In the genomic region with DNA sequence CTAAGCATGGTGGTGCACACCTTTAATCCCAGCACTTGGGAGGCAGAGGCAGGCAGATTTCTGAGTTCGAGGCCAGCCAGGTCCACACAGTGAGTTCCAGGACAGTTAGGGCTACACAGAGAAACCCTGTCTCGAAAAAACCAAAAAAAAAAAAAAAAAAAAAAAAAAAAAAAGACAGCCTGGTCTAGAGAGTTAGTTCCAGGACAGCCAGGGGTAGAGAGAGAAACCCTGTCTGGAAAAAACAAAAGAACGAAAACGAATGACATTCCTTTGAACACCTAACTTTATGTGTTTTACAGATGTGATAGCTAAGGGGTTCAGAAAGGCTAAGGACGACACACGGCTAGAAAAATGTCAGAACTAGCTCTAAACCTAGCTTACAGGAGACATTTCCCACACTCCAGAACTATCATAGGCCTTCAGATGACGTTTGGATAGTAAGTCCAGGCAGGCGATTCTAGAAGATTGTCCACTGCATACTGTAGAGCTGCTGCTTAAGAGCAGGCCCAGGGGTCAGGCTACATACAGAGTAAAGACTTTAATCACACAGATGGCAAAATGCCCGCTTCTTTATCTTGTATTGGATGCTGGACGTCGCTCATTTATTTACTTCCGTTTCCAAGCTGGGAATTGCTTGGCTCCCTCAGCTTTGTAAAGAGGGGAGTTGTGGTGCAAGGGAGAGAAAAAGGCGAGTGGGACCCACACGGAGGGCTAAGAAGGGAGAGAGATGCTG, we compare ENCODE assay signal across 8 mouse cellular contexts. TPM values are rescaled to one million over a fixed set of nuclear protein-coding genes. Genes with fewer than 3 reads are reported as not detected.
DNase-seq lines count a peak whose midpoint lies in the region; ATAC-seq lines count a peak whose summit lies in the region.

No protein-coding gene starts in this region.

- peak overlapping the region; percentile 86 for H3K9ac ChIP-seq in kidney, embryonic 16.5 days (replicated peaks; ENCODE audit: low read length)
- H3K9ac ChIP-seq in hindbrain, embryonic 16.5 days (ENCODE audit: low read depth, low read length), result peak overlapping the region; percentile 93
- H3K9ac ChIP-seq in midbrain, embryonic 15.5 days, result peak overlapping the region; percentile 82

- intact Hi-C loops in left cerebral cortex, postnatal 25 days (cut with DNase I), result no loop called here

- ATAC-seq in kidney, embryonic 16.5 days (ENCODE audit: low FRiP score, low TSS enrichment), result no peak
- ATAC-seq in hindbrain, embryonic 16.5 days, result no peak
- ATAC-seq in midbrain, embryonic 15.5 days (replicated peaks), result peak; percentile 15; the same call in 1 of the 2 replicates

- no peak for DNase-seq in kidney, postnatal 4 days
- DNase-seq in brain, adult 2 months (ENCODE audit: low read depth, low spot score), result peak; percentile 42
- no peak for DNase-seq in urinary bladder, postnatal 4 days (ENCODE audit: low spot score in 2 of 2)
- no peak for DNase-seq in gastrocnemius, adult 18-20 months (ENCODE audit: low spot score)
- no peak for DNase-seq in left cerebral cortex, postnatal 25 days (ENCODE audit: low spot score in 2 of 2)

- WGBS in kidney, embryonic 16.5 days, result 29% methylated on average over 14 of the region's 14 CpGs
- 28% methylated on average over 14 of the region's 14 CpGs for WGBS in hindbrain, embryonic 16.5 days
- WGBS in midbrain, embryonic 15.5 days, result 27% methylated on average over 14 of the region's 14 CpGs

- H3K36me3 ChIP-seq in kidney, embryonic 16.5 days (ENCODE audit: insufficient read depth, low read length), result no peaks in the 10 kb centered on the region
- H3K36me3 ChIP-seq in hindbrain, embryonic 16.5 days (ENCODE audit: control insufficient read depth, insufficient read depth, low read length), result no peaks in the 10 kb centered on the region
- H3K36me3 ChIP-seq in midbrain, embryonic 15.5 days (replicated peaks), result no peaks in the 10 kb centered on the region

- 0 out of 2 replicates have a peak, but pooled peaks cover 2% of the 10 kb centered on the region for H3K27me3 ChIP-seq in kidney, embryonic 16.5 days (ENCODE audit: insufficient read depth, low read length)
- 0 out of 2 replicates have a peak, but pooled peaks cover 2% of the 10 kb centered on the region for H3K27me3 ChIP-seq in hindbrain, embryonic 16.5 days (replicated peaks; ENCODE audit: control insufficient read depth, insufficient read depth, low read length)
- 0 out of 2 replicates have a peak, but pooled peaks cover 5% of the 10 kb centered on the region for H3K27me3 ChIP-seq in midbrain, embryonic 15.5 days (replicated peaks)

- H3K4me3 ChIP-seq in kidney, embryonic 16.5 days (ENCODE audit: low read length), result peak overlapping the region; percentile 72
- peak overlapping the region; percentile 74 for H3K4me3 ChIP-seq in hindbrain, embryonic 16.5 days (ENCODE audit: low read length)
- peak overlapping the region; percentile 67 for H3K4me3 ChIP-seq in midbrain, embryonic 15.5 days

- H3K4me2 ChIP-seq in kidney, embryonic 16.5 days (replicated peaks; ENCODE audit: low read depth, low read length), result peak overlapping the region; percentile 96
- H3K4me2 ChIP-seq in hindbrain, embryonic 16.5 days (ENCODE audit: low read length), result peak overlapping the region; percentile 61
- H3K4me2 ChIP-seq in midbrain, embryonic 15.5 days, result peak overlapping the region; percentile 65

- no peaks in the 10 kb centered on the region for H3K9me3 ChIP-seq in kidney, embryonic 16.5 days (ENCODE audit: low read length)
- no peaks in the 10 kb centered on the region for H3K9me3 ChIP-seq in hindbrain, embryonic 16.5 days (ENCODE audit: control insufficient read depth, low read length)
- H3K9me3 ChIP-seq in midbrain, embryonic 15.5 days, result no peaks in the 10 kb centered on the region

- peaks cover 17% of the 10 kb centered on the region for H3K4me1 ChIP-seq in kidney, embryonic 16.5 days (ENCODE audit: insufficient read depth, low read length)
- peaks cover 10% of the 10 kb centered on the region for H3K4me1 ChIP-seq in hindbrain, embryonic 16.5 days (ENCODE audit: control insufficient read depth, insufficient read depth, low read depth, low read length)
- H3K4me1 ChIP-seq in midbrain, embryonic 15.5 days, result peaks cover 20% of the 10 kb centered on the region

- peak overlapping the region; percentile 77 for H3K27ac ChIP-seq in kidney, embryonic 16.5 days (ENCODE audit: low read length)
- H3K27ac ChIP-seq in hindbrain, embryonic 16.5 days (ENCODE audit: low read depth, low read length), result peak overlapping the region; percentile 94
- H3K27ac ChIP-seq in midbrain, embryonic 15.5 days, result peak overlapping the region; percentile 91

RNA-seq across cellular contexts. Expression of a gene that starts 2.0 kb away (rescaled TPM):
- polyA plus RNA-seq in kidney, embryonic 16.5 days (2015; fragmentation: Nextera tagmentation; extraction: Ambion mirVana), result 2.5 and 2.6 TPM in 2 replicates
- polyA plus RNA-seq in hindbrain, embryonic 16.5 days (2015; fragmentation: Nextera tagmentation; extraction: Ambion mirVana), result 2.4 TPM in 2 replicates
- 2.0 and 2.8 TPM in 2 replicates for polyA plus RNA-seq in midbrain, embryonic 15.5 days (2015; fragmentation: Nextera tagmentation; extraction: Ambion mirVana)
- total RNA-seq in gastrocnemius, adult 18-20 months (2021), result under 1 TPM; 0.27 to 0.43 TPM
- 1 to 10 TPM in 1 of 2 experiments, under 1 TPM in 1; 0.94 to 1.2 TPM for total RNA-seq in left cerebral cortex, postnatal 25 days (2021)

RNA-seq across cellular contexts. Expression of a gene that starts 7.2 kb away (rescaled TPM):
- polyA plus RNA-seq in kidney, embryonic 16.5 days (2015; fragmentation: Nextera tagmentation; extraction: Ambion mirVana), result 14.7 and 16.9 TPM in 2 replicates
- polyA plus RNA-seq in hindbrain, embryonic 16.5 days (2015; fragmentation: Nextera tagmentation; extraction: Ambion mirVana), result 13.0 and 13.4 TPM in 2 replicates
- polyA plus RNA-seq in midbrain, embryonic 15.5 days (2015; fragmentation: Nextera tagmentation; extraction: Ambion mirVana), result 11.1 and 11.7 TPM in 2 replicates
- total RNA-seq in gastrocnemius, adult 18-20 months (2021), result 1 to 10 TPM; 1.6 to 1.9 TPM
- 10 to 100 TPM; 24.1 to 28.1 TPM for total RNA-seq in left cerebral cortex, postnatal 25 days (2021)

RNA-seq across cellular contexts. Expression of a gene that starts 9.6 kb away (rescaled TPM):
- polyA plus RNA-seq in kidney, embryonic 16.5 days (2015; fragmentation: Nextera tagmentation; extraction: Ambion mirVana), result 188 and 198 TPM in 2 replicates
- 343 and 362 TPM in 2 replicates for polyA plus RNA-seq in hindbrain, embryonic 16.5 days (2015; fragmentation: Nextera tagmentation; extraction: Ambion mirVana)
- 340 and 347 TPM in 2 replicates for polyA plus RNA-seq in midbrain, embryonic 15.5 days (2015; fragmentation: Nextera tagmentation; extraction: Ambion mirVana)
- 10 to 100 TPM; 59.8 to 65.7 TPM for total RNA-seq in gastrocnemius, adult 18-20 months (2021)
- total RNA-seq in left cerebral cortex, postnatal 25 days (2021), result 100 to 1,000 TPM; 174 to 185 TPM

RNA-seq across cellular contexts. Expression of a gene that starts 20.1 kb away (rescaled TPM):
- polyA plus RNA-seq in kidney, embryonic 16.5 days (2015; fragmentation: Nextera tagmentation; extraction: Ambion mirVana), result 22.4 and 26.0 TPM in 2 replicates
- polyA plus RNA-seq in hindbrain, embryonic 16.5 days (2015; fragmentation: Nextera tagmentation; extraction: Ambion mirVana), result 49.4 and 55.6 TPM in 2 replicates
- 48.2 and 54.8 TPM in 2 replicates for polyA plus RNA-seq in midbrain, embryonic 15.5 days (2015; fragmentation: Nextera tagmentation; extraction: Ambion mirVana)
- total RNA-seq in gastrocnemius, adult 18-20 months (2021), result 1 to 10 TPM; 3.5 to 3.9 TPM
- 10 to 100 TPM; 28.6 to 29.0 TPM for total RNA-seq in left cerebral cortex, postnatal 25 days (2021)

RNA-seq across cellular contexts. Expression of a gene that starts 21.1 kb away (rescaled TPM):
- polyA plus RNA-seq in kidney, embryonic 16.5 days (2015; fragmentation: Nextera tagmentation; extraction: Ambion mirVana), result 4.5 and 5.4 TPM in 2 replicates
- 99.1 and 112 TPM in 2 replicates for polyA plus RNA-seq in hindbrain, embryonic 16.5 days (2015; fragmentation: Nextera tagmentation; extraction: Ambion mirVana)
- 146 and 148 TPM in 2 replicates for polyA plus RNA-seq in midbrain, embryonic 15.5 days (2015; fragmentation: Nextera tagmentation; extraction: Ambion mirVana)
- under 1 TPM; 0.09 to 0.11 TPM for total RNA-seq in gastrocnemius, adult 18-20 months (2021)
- total RNA-seq in left cerebral cortex, postnatal 25 days (2021), result 100 to 1,000 TPM; 588 to 629 TPM
